Mouse (Mus musculus) CH12.LX (cell line): ENCODE measurements around the gene Med24. TPM values are rescaled to one million over a fixed set of nuclear protein-coding genes. Genes with fewer than 3 reads are reported as not detected.

Source experiments
- DNase-seq: peaks from one replicate; pipeline ENCODE4 v3.0.0-alpha.2; 2013; ENCODE audit errors: extremely low read depth
- H3K27ac ChIP-seq: 2 replicates; pipeline ENCODE4 v1.5.1; 2012; ENCODE audit warnings: low read depth, mild to moderate bottlenecking, control low read depth, moderate library complexity; ENCODE audit not compliant: insufficient read depth
- H3K27me3 ChIP-seq: replicated peaks from 2 replicates; pipeline ENCODE3; 2012; ENCODE audit warnings: inconsistent platforms
- H3K36me3 ChIP-seq, 2 experiments: replicated peaks in 1 of 2; 2 replicates each; pipeline versions ENCODE3 to v1.6.1; 2012; ENCODE audit warnings: inconsistent platforms in 1 of 2, low read length in 1 of 2, mild to moderate bottlenecking in 1 of 2, mixed read lengths in 1 of 2, moderate library complexity in 1 of 2; ENCODE audit not compliant: control insufficient read depth in 1 of 2, insufficient read depth in 1 of 2
- H3K4me1 ChIP-seq, 2 experiments: 2 replicates each; pipeline ENCODE4 v1.6.1; 2012; ENCODE audit warnings: inconsistent platforms in 1 of 2, moderate library complexity in 1 of 2; ENCODE audit not compliant: insufficient read depth in 2 of 2, control insufficient read depth in 1 of 2
- H3K4me2 ChIP-seq: 2 replicates; pipeline ENCODE4 v1.6.1; 2012; ENCODE audit warnings: low read depth, mild to moderate bottlenecking, control low read depth; ENCODE audit not compliant: poor library complexity, insufficient read depth, severe bottlenecking
- H3K4me3 ChIP-seq, 3 experiments: fragments of 150-350 bp in 1 of 3; sonication (generic) in 1 of 3; replicated peaks in 1 of 3; 2 replicates each; pipeline versions ENCODE3 to v1.5.1; 2011 to 2012; ENCODE audit warnings: low read depth in 2 of 3, low read length in 2 of 3, mild to moderate bottlenecking in 2 of 3, moderate library complexity in 2 of 3, control low read depth in 1 of 3, improper control_type of control experiment in 1 of 3, inconsistent platforms in 1 of 3, mixed read lengths in 1 of 3; ENCODE audit not compliant: poor library complexity in 1 of 3
- H3K79me2 ChIP-seq: replicated peaks from 2 replicates; pipeline ENCODE4 v1.6.1; 2012; ENCODE audit warnings: mild to moderate bottlenecking, moderate library complexity; ENCODE audit not compliant: control insufficient read depth, poor library complexity, insufficient read depth, severe bottlenecking; ENCODE audit errors: extremely low read depth
- H3K9ac ChIP-seq: 2 replicates; pipeline ENCODE4 v1.6.1; 2012; ENCODE audit warnings: low read depth, mild to moderate bottlenecking, control low read depth, moderate library complexity; ENCODE audit not compliant: insufficient read depth
- H3K9me3 ChIP-seq: replicated peaks from 2 replicates; pipeline ENCODE3; 2012; ENCODE audit warnings: low read length, inconsistent platforms, mixed read lengths
- BHLHE40 ChIP-seq: IDR thresholded peaks from 2 replicates; pipeline ENCODE4 v1.6.1; 2011; ENCODE audit warnings: mild to moderate bottlenecking, low read depth, low read length, improper control_type of control experiment
- CHD2 ChIP-seq: IDR thresholded peaks from 2 replicates; pipeline ENCODE4 v1.6.1; 2011; ENCODE audit warnings: low read length, improper control_type of control experiment
- CTCF ChIP-seq, 2 experiments: IDR thresholded peaks in 1 of 2; conservative IDR thresholded peaks in 1 of 2; 2 replicates each; pipeline ENCODE4 v1.5.1; 2011 to 2012; ENCODE audit warnings: low read depth in 2 of 2, low read length in 2 of 2, improper control_type of control experiment in 1 of 2, inconsistent platforms in 1 of 2, mild to moderate bottlenecking in 1 of 2, moderate library complexity in 1 of 2
- E2F4 ChIP-seq: IDR thresholded peaks from 2 replicates; pipeline ENCODE4 v1.6.1; 2011; ENCODE audit warnings: low read depth, low read length, improper control_type of control experiment; ENCODE audit not compliant: insufficient replicate concordance
- ELF1 ChIP-seq: IDR thresholded peaks from 2 replicates; pipeline ENCODE4 v1.6.1; 2014; ENCODE audit warnings: low read depth, mild to moderate bottlenecking, inconsistent platforms, low read length, improper control_type of control experiment
- EP300 ChIP-seq: IDR thresholded peaks from 2 replicates; pipeline ENCODE4 v1.6.1; 2011; ENCODE audit warnings: low read length, improper control_type of control experiment
- ETS1 ChIP-seq: conservative IDR thresholded peaks from 2 replicates; pipeline ENCODE4 v1.6.1; 2012; ENCODE audit warnings: low read depth, mild to moderate bottlenecking, inconsistent platforms, low read length, improper control_type of control experiment, moderate library complexity
- GABPA ChIP-seq: IDR thresholded peaks from 2 replicates; pipeline ENCODE4 v1.6.1; 2012; ENCODE audit warnings: low read depth, low read length, improper control_type of control experiment, inconsistent platforms; ENCODE audit not compliant: insufficient replicate concordance
- HCFC1 ChIP-seq: IDR thresholded peaks from 2 replicates; pipeline ENCODE4 v1.6.1; 2012; ENCODE audit warnings: low read depth, mild to moderate bottlenecking, inconsistent platforms, low read length, improper control_type of control experiment
- JUND ChIP-seq: conservative IDR thresholded peaks from 2 replicates; pipeline ENCODE4 v1.6.1; 2011; ENCODE audit warnings: low read depth, low read length, improper control_type of control experiment
- KAT2A ChIP-seq: IDR thresholded peaks from 2 replicates; pipeline ENCODE4 v1.6.1; 2012; ENCODE audit warnings: low read length, improper control_type of control experiment, inconsistent platforms; ENCODE audit not compliant: insufficient replicate concordance
- MAX ChIP-seq: IDR thresholded peaks from 2 replicates; pipeline ENCODE4 v1.6.1; 2011; ENCODE audit warnings: low read length, improper control_type of control experiment
- MXI1 ChIP-seq: IDR thresholded peaks from 2 replicates; pipeline ENCODE4 v1.6.1; 2011; ENCODE audit warnings: mild to moderate bottlenecking, low read depth, low read length, improper control_type of control experiment
- MYC ChIP-seq: IDR thresholded peaks from 2 replicates; pipeline ENCODE4 v1.6.1; 2011; ENCODE audit warnings: low read depth, mild to moderate bottlenecking, improper control_type of control experiment, low read length
- NELFE ChIP-seq: IDR thresholded peaks from 2 replicates; pipeline ENCODE4 v1.6.1; 2011; ENCODE audit warnings: low read depth, low read length, improper control_type of control experiment
- PAX5 ChIP-seq: IDR thresholded peaks from 2 replicates; pipeline ENCODE4 v1.6.1; 2012; ENCODE audit warnings: low read length, inconsistent platforms, mixed read lengths
- POLR2AphosphoS2 ChIP-seq: IDR thresholded peaks from 2 replicates; pipeline ENCODE4 v1.6.1; 2011; ENCODE audit warnings: low read depth, low read length, improper control_type of control experiment
- RCOR1 ChIP-seq: conservative IDR thresholded peaks from 2 replicates; pipeline ENCODE4 v1.6.1; 2012; ENCODE audit warnings: low read depth, mild to moderate bottlenecking, inconsistent platforms, low read length, improper control_type of control experiment
- SMC3 ChIP-seq: IDR thresholded peaks from 2 replicates; pipeline ENCODE4 v1.6.1; 2011; ENCODE audit warnings: low read depth, low read length, improper control_type of control experiment
- UBTF ChIP-seq: IDR thresholded peaks from 2 replicates; pipeline ENCODE4 v1.6.1; 2012; ENCODE audit warnings: low read depth, mild to moderate bottlenecking, inconsistent platforms, low read length, improper control_type of control experiment, moderate library complexity
- USF1 ChIP-seq: IDR thresholded peaks from 2 replicates; pipeline ENCODE4 v1.6.1; 2014; ENCODE audit warnings: low read depth, mild to moderate bottlenecking, inconsistent platforms, low read length, improper control_type of control experiment
- ZKSCAN1 ChIP-seq: IDR thresholded peaks from 2 replicates; pipeline ENCODE4 v1.6.1; 2012; ENCODE audit warnings: low read depth, inconsistent platforms, low read length, improper control_type of control experiment, borderline replicate concordance
- ZMIZ1 ChIP-seq: IDR thresholded peaks from 2 replicates; pipeline ENCODE4 v1.6.1; 2012; ENCODE audit warnings: low read depth, mild to moderate bottlenecking, inconsistent platforms, low read length, improper control_type of control experiment
- dilution Hi-C: fragments of 300-500 bp; cut with MboI; formaldehyde crosslinking; loops from 2 replicates; pipeline ENCODE4 v1.14.3; 2020; ENCODE audit warnings: low sequenced_read_pairs; ENCODE audit not compliant: extremely low pct_unique_long_range_greater_than_20kb, extremely low pct_ligation_motif_present
- in situ Hi-C: fragments of 300-500 bp; cut with MboI; formaldehyde crosslinking; loops from 3 replicates; pipeline ENCODE4 v1.14.3; 2019; ENCODE audit warnings: low sequenced_read_pairs, low pct_ligation_motif_present, low pct_unique_long_range_greater_than_20kb, mixed read lengths
- polyA plus RNA-seq: library from polyadenylated mRNA; unstranded; fragments of >175 nt; gene quantifications from 2 replicates; pipeline ENCODE4 v1.2.1, GENCODE M21; 2012; ENCODE audit warnings: low read depth; ENCODE audit not compliant: insufficient read length
- total RNA-seq, 2 experiments: library from RNA; depleted of rRNA; stranded (reverse); fragments of 300-350 nt in 1 of 2; fragments of >200 nt in 1 of 2; gene quantifications; 2 replicates each; pipeline ENCODE4 v1.2.3; 2012 to 2014

The Med24 gene
- total and polyA plus RNA-seq, 3 experiments = 30.9 to 78.8 (median 48.6) TPM

GRCm38 (mm10) chr11:98744456-98745019 is 15.3 kb upstream of the Med24 start:
- Histone ChIP-seq H3K79me2 (no peaks in the 10 kb centered on the region), H3K9ac (no peak overlapping the region), H3K27me3 (peaks cover 63% of the 10 kb centered on the region), H3K36me3 (no peaks in the 10 kb centered on the region), H3K9me3 (no peaks in the 10 kb centered on the region), H3K4me2 (no peak overlapping the region), H3K27ac (no peak overlapping the region), H3K4me3 (no peak overlapping the region), H3K4me1 (peaks cover 28 to 34% of the 10 kb centered on the region in 2 experiments)
- TF ChIP-seq BHLHE40 (no peak), CTCF (conservative IDR thresholded peaks at IDR 0.05 in 1 of 2, IDR thresholded peaks at IDR 0.05 in 1 of 2; ENCODE audit: low read depth in 2 of 2, low read length in 2 of 2) (no peak), E2F4 (no peak), RCOR1 (no peak), CHD2 (no peak), KAT2A (no peak), ZMIZ1 (no peak), HCFC1 (no peak), UBTF (no peak), MYC (no peak), SMC3 (no peak)
- dilution Hi-C loops (no loop called here), in situ Hi-C loops (loop anchor here (5.0 kb wide), 1 partner anchor 38 kb away; no protein-coding TSS in a partner anchor)
- no peak for DNase-seq

GRCm38 (mm10) chr11:98743655-98744345 is 14.6 kb upstream of the Med24 start:
- Histone ChIP-seq H3K27me3 (peaks cover 69% of the 10 kb centered on the region), H3K36me3 (no peaks in the 10 kb centered on the region), H3K4me3 (no peak overlapping the region), H3K4me1 (peaks cover 25 to 34% of the 10 kb centered on the region in 2 experiments), H3K27ac (no peak overlapping the region), H3K9me3 (no peaks in the 10 kb centered on the region), H3K4me2 (no peak overlapping the region), H3K79me2 (no peaks in the 10 kb centered on the region), H3K9ac (no peak overlapping the region)
- TF ChIP-seq MAX (no peak), ZKSCAN1 (no peak), POLR2AphosphoS2 (no peak), EP300 (no peak), ETS1 (no peak), PAX5 (no peak), MXI1 (no peak), ELF1 (no peak), USF1 (no peak), RCOR1 (no peak), NELFE (no peak), UBTF (no peak), GABPA (no peak), KAT2A (no peak), JUND (no peak), SMC3 (no peak)
- in situ Hi-C loops = no loop called here
- DNase-seq = no peak
- dilution Hi-C loops = no loop called here
